Mouse (Mus musculus) testis, adult 2 months (tissue): ENCODE data around the gene Mum1. TPM values are rescaled to one million over a fixed set of nuclear protein-coding genes. Genes with fewer than 3 reads are reported as not detected.
"Not testable (repeated sequence)": the region's sequence is repeated elsewhere in the genome, so short reads cannot be mapped to it uniquely, and the experiment has no call there.

ENCODE experiments used
- H3K27ac ChIP-seq: fragments of 200-500 bp; 2 replicates; pipeline ENCODE4 v1.5.1; 2012; ENCODE audit warnings: low read depth, low read length; ENCODE audit not compliant: control insufficient read depth, insufficient read depth
- H3K27me3 ChIP-seq: fragments of 200-500 bp; 2 replicates; pipeline ENCODE4 v1.6.1; 2012; ENCODE audit warnings: mild to moderate bottlenecking, low read length, moderate library complexity; ENCODE audit not compliant: control insufficient read depth, insufficient read depth
- H3K36me3 ChIP-seq: fragments of 200-500 bp; 2 replicates; pipeline ENCODE4 v1.6.1; 2012; ENCODE audit warnings: mild to moderate bottlenecking, low read length; ENCODE audit not compliant: control insufficient read depth, insufficient read depth
- H3K4me1 ChIP-seq: fragments of 200-500 bp; 2 replicates; pipeline ENCODE4 v1.6.1; 2012; ENCODE audit warnings: low read length; ENCODE audit not compliant: control insufficient read depth, insufficient read depth
- H3K4me3 ChIP-seq: fragments of 200-500 bp; 2 replicates; pipeline ENCODE4 v1.5.1; 2012; ENCODE audit warnings: low read depth, mild to moderate bottlenecking, low read length, moderate library complexity, mixed read lengths; ENCODE audit not compliant: control insufficient read depth
- CTCF ChIP-seq: fragments of 200-500 bp; IDR thresholded peaks from 2 replicates; pipeline ENCODE4 v1.5.1; 2012; ENCODE audit warnings: low read depth, mild to moderate bottlenecking, inconsistent platforms, low read length, moderate library complexity; ENCODE audit not compliant: control insufficient read depth, insufficient read depth, insufficient replicate concordance
- POLR2A ChIP-seq: fragments of 200-500 bp; IDR thresholded peaks from 2 replicates; pipeline ENCODE4 v1.6.1; 2012; ENCODE audit warnings: low read depth, mild to moderate bottlenecking, inconsistent platforms, low read length, moderate library complexity; ENCODE audit not compliant: control insufficient read depth
- polyA plus RNA-seq: library from polyadenylated mRNA; depleted of rRNA; stranded (reverse); fragments of >200 nt; gene quantifications from 2 replicates; pipeline ENCODE4 v1.2.3, GENCODE M21; 2012

Gene Mum1
- polyA plus RNA-seq, 1 experiment, result 282 TPM

- Histone ChIP-seq H3K4me1 (0 out of 2 replicates have a peak, but pooled peaks cover 2% of the 10 kb centered on the region), H3K27me3 (no peaks in the 10 kb centered on the region), H3K27ac (no peak overlapping the region), H3K36me3 (no peaks in the 10 kb centered on the region; the same call in 1 of the 2 replicates), H3K4me3 (no peak overlapping the region)
- no peak for TF ChIP-seq POLR2A
- TF ChIP-seq CTCF, result peak; percentile 40
Observed at GRCm38 (mm10) chr10:80245600-80245999, 19.4 kb downstream of the Mum1 start.

- no peak for TF ChIP-seq POLR2A
- peak; percentile 21; the same call in 1 of the 2 replicates for TF ChIP-seq CTCF
- H3K27me3 ChIP-seq, result no peaks in the 10 kb centered on the region
- H3K4me1 ChIP-seq, result 0 out of 2 replicates have a peak, but pooled peaks cover 2% of the 10 kb centered on the region
- no peak overlapping the region for H3K27ac ChIP-seq
- H3K4me3 ChIP-seq, result no peak overlapping the region
- no peaks in the 10 kb centered on the region for H3K36me3 ChIP-seq
Observed at GRCm38 (mm10) chr10:80247849-80248248, 21.6 kb downstream of the Mum1 start.

DNA sequence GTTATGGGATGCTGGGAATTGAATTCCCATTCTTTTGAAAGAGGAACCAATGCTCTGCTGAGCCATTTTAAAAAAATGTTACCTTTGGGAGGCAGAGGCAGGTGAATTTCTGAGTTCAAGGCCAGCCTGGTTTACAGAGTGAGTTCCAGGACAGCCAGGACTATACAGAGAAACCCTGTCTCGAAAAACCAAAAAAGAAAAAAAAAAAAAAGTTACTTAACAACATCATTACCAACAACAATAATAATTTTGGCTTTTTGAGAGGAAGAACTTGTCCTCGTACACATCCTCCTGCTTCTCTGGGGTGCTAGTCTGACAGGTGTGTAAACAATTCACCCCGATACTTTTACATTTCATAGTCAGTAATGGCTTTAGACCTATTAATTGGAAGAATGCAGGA, 22.2 kb downstream of the Mum1 start:
- not testable (repeated sequence) for H3K36me3 ChIP-seq, H3K4me1 ChIP-seq, H3K27ac ChIP-seq, H3K4me3 ChIP-seq, H3K27me3 ChIP-seq

GRCm38 (mm10) chr10:80248971-80249640, 22.9 kb downstream of the Mum1 start, which contains the start of gene Ndufs7:
Gene Ndufs7 (plus strand): TSS chr10:80249121.
- Histone ChIP-seq H3K27me3 (no peaks in the 10 kb centered on the region), H3K36me3 (no peaks in the 10 kb centered on the region), H3K27ac (peak within 1 kb of the TSS; percentile 82), H3K4me1 (0 out of 2 replicates have a peak, but pooled peaks cover 2% of the 10 kb centered on the region), H3K4me3 (peak within 1 kb of the TSS; percentile 94)
- TF ChIP-seq POLR2A (peak; percentile 67), CTCF (no peak)

GRCm38 (mm10) chr10:80250059-80250458, 23.8 kb downstream of the Mum1 start:
- Histone ChIP-seq H3K4me3 (peak overlapping the region; percentile 94; the same call in 1 of the 2 replicates), H3K27me3 (no peaks in the 10 kb centered on the region), H3K4me1 (0 out of 2 replicates have a peak, but pooled peaks cover 2% of the 10 kb centered on the region), H3K36me3 (no peaks in the 10 kb centered on the region), H3K27ac (no peak overlapping the region)
- TF ChIP-seq POLR2A, result no peak
- TF ChIP-seq CTCF, result no peak

DNA sequence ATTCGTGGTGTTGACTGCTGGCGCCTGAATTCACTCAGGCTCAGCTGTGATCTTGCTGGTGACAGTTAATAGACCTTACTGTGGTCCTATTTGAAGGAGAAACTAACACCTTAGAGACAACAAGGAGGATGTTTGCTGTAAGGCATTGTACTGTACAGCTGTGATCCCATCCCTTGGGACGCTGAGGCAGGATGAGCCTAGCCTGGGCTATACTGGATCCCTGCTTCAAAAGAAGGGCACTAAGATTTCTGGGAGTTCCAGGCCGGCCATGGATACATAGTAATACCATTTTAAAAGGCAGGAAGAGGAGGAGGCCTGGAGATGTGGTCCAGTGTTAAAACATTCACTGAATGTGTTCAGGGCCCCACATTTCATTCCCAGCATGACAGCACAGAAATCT, 24.3 kb downstream of the Mum1 start:
- TF ChIP-seq CTCF, result no peak
- no peak for TF ChIP-seq POLR2A
- H3K36me3 ChIP-seq, result no peaks in the 10 kb centered on the region
- no peak overlapping the region for H3K27ac ChIP-seq
- no peaks in the 10 kb centered on the region for H3K27me3 ChIP-seq
- no peak overlapping the region for H3K4me3 ChIP-seq
- 0 out of 2 replicates have a peak, but pooled peaks cover 2% of the 10 kb centered on the region for H3K4me1 ChIP-seq

GRCm38 (mm10) chr10:80252011-80252410, 25.8 kb downstream of the Mum1 start:
- no peak overlapping the region for H3K27ac ChIP-seq
- no peaks in the 10 kb centered on the region; the same call in 1 of the 2 replicates for H3K36me3 ChIP-seq
- no peak overlapping the region for H3K4me3 ChIP-seq
- TF ChIP-seq CTCF (no peak), POLR2A (no peak)
- no peaks in the 10 kb centered on the region for H3K27me3 ChIP-seq
- H3K4me1 ChIP-seq, result 0 out of 2 replicates have a peak, but pooled peaks cover 2% of the 10 kb centered on the region
